Mouse (Mus musculus) bone marrow macrophage, adult 2 months (primary cell): ENCODE results near the gene 3110082J24Rik.

ENCODE experiments used
- CTCF ChIP-seq: IDR thresholded peaks from 2 replicates; pipeline ENCODE4 v1.5.1; 2012; ENCODE audit warnings: low read depth, mild to moderate bottlenecking, low read length, moderate library complexity
- POLR2A ChIP-seq: IDR thresholded peaks from 2 replicates; pipeline ENCODE4 v1.6.1; 2012; ENCODE audit warnings: mild to moderate bottlenecking, low read depth, low read length, borderline replicate concordance

DNA sequence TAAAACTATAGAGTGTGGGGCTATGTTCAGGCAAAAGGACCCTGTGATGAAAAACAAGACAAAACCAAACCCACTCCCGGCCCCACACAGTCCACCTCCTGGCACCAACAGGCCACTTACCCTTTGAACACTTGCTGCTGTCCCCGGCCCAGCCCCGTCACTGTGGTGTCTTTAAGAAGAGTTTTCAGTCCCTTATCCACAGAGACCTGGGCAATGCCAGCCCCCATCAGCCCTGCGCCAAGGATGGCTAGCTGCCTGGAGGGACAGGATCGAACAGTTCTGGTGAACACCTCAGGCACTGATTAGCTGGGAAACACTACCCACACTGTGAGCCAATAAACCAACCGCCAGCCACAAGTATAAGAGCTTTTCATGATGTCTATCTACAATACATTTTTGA is 22.8 kb upstream of the 3110082J24Rik start:
- TF ChIP-seq CTCF (no peak), POLR2A (no peak)
